Mouse (Mus musculus) lung, postnatal 0 days (tissue): ENCODE data around the gene Med4.

Source experiments
- CTCF ChIP-seq: IDR thresholded peaks from 2 replicates; pipeline ENCODE4 v1.5.1; 2016; ENCODE audit warnings: antibody characterized with exemption, mild to moderate bottlenecking
- EP300 ChIP-seq: IDR thresholded peaks from 2 replicates; pipeline ENCODE4 v1.6.1; 2016; ENCODE audit warnings: antibody characterized with exemption, mild to moderate bottlenecking, control low read depth

- TF ChIP-seq CTCF (no peak), EP300 (no peak)
Observed at GRCm38 (mm10) chr14:73508630-73509395, 1.0 kb upstream of the Med4 start.
